ENCODE assay signal across 7 mouse cellular contexts in genomic region chr3:137918172-137918931, GRCm38 (mm10). TPM values are rescaled to one million over a fixed set of nuclear protein-coding genes. Genes with fewer than 3 reads are reported as not detected.
DNase-seq lines count a peak whose midpoint lies in the region; ATAC-seq lines count a peak whose summit lies in the region.

Gene Lamtor3 (plus strand): TSS chr3:137918506.

- peak; percentile 94 for ATAC-seq in intestine, embryonic 15.5 days

- H3K4me1 ChIP-seq in intestine, embryonic 15.5 days (replicated peaks): peaks cover 4% of the 10 kb centered on the region; the same call in 1 of the 2 replicates
- H3K4me1 ChIP-seq in midbrain, embryonic 10.5 days: peaks cover 24% of the 10 kb centered on the region

- intact Hi-C loops in gastrocnemius, postnatal 36 days (cut with DNase I): loop anchor here (5.0 kb wide), 2 partner anchors 51 to 229 kb away; partner anchors contain the start of gene Dnajb14
- intact Hi-C loops in left cerebral cortex, postnatal 25 days (cut with DNase I): loop anchor here (1.0 to 10.0 kb wide), 4 partner anchors 51 to 225 kb away; partner anchors contain the start of genes 1110002E22Rik, Dnajb14, Gm5105 and Trmt10a

- no peaks in the 10 kb centered on the region for H3K9me3 ChIP-seq in intestine, embryonic 15.5 days
- H3K9me3 ChIP-seq in midbrain, embryonic 10.5 days (replicated peaks): no peaks in the 10 kb centered on the region

- H3K27ac ChIP-seq in intestine, embryonic 15.5 days: peak within 1 kb of the TSS; percentile 90
- peak within 1 kb of the TSS; percentile 88 for H3K27ac ChIP-seq in midbrain, embryonic 10.5 days (replicated peaks)

- peak within 1 kb of the TSS; percentile 86 for H3K9ac ChIP-seq in intestine, embryonic 15.5 days

- WGBS in intestine, embryonic 15.5 days: under 1% methylated on average over 47 of the region's 47 CpGs
- under 1% methylated on average over 46 of the region's 47 CpGs for WGBS in midbrain, embryonic 10.5 days

- DNase-seq in adrenal gland, adult 18-20 months (ENCODE audit: low spot score in 2 of 2): peak; percentile 76 to 78
- peak; percentile 88 for DNase-seq in embryo, embryonic 11 days
- peak; percentile 77 to 80 for DNase-seq in gastrocnemius, postnatal 36 days
- DNase-seq in left cerebral cortex, postnatal 25 days (ENCODE audit: low spot score in 2 of 2): peak; percentile 87 to 94
- DNase-seq in midbrain, embryonic 10.5 days (ENCODE audit: low spot score): peak; percentile 90
- DNase-seq in right cerebral cortex, postnatal 4 days: peak; percentile 82

- H3K27me3 ChIP-seq in intestine, embryonic 15.5 days (replicated peaks): no peaks in the 10 kb centered on the region
- no peaks in the 10 kb centered on the region for H3K27me3 ChIP-seq in midbrain, embryonic 10.5 days (ENCODE audit: low read depth, poor library complexity, severe bottlenecking)

- peak within 1 kb of the TSS; percentile 93 for H3K4me3 ChIP-seq in intestine, embryonic 15.5 days (replicated peaks)
- H3K4me3 ChIP-seq in midbrain, embryonic 10.5 days: peak within 1 kb of the TSS; percentile 86

- H3K36me3 ChIP-seq in intestine, embryonic 15.5 days: 0 out of 2 replicates have a peak, but pooled peaks cover 2% of the 10 kb centered on the region
- peaks cover 14% of the 10 kb centered on the region for H3K36me3 ChIP-seq in midbrain, embryonic 10.5 days

- H3K4me2 ChIP-seq in intestine, embryonic 15.5 days (replicated peaks): peak within 1 kb of the TSS; percentile 77

RNA-seq across cellular contexts. Expression of gene Lamtor3, which starts in this region (rescaled TPM):
- total RNA-seq in adrenal gland, adult 18-20 months (2021): 10 to 100 TPM; 74.2 to 79.0 TPM
- total RNA-seq in gastrocnemius, postnatal 36 days (2021): 10 to 100 TPM; 45.2 to 48.5 TPM
- 135 and 139 TPM in 2 replicates for polyA plus RNA-seq in intestine, embryonic 15.5 days (2015; fragmentation: Nextera tagmentation; extraction: Ambion mirVana)
- total RNA-seq in left cerebral cortex, postnatal 25 days (2021): 10 to 100 TPM; 75.1 to 76.3 TPM
- 91.6 and 91.8 TPM in 2 replicates for polyA plus RNA-seq in midbrain, embryonic 10.5 days (2016; fragmentation: Nextera tagmentation; extraction: Ambion mirVana)

Comparison
In these comparisons a context has a peak if more than half of its experiments do, and no peak if none do; other contexts are left out.
1. Peak in every context shown above with its lines: DNase-seq, ATAC-seq, H3K4me3 ChIP-seq and H3K27ac ChIP-seq.